Mouse (Mus musculus) thymus, adult 2 months (tissue): Measurements from ENCODE around the gene Limd1.

ENCODE experiments used
- CTCF ChIP-seq: fragments of 200-500 bp; IDR thresholded peaks from 2 replicates; pipeline ENCODE4 v1.5.1; 2012; ENCODE audit warnings: mild to moderate bottlenecking, control low read depth, low read length, moderate library complexity, borderline replicate concordance; ENCODE audit not compliant: control insufficient read depth, poor library complexity, insufficient read depth; ENCODE audit errors: extremely low read depth
- POLR2A ChIP-seq: fragments of 200-500 bp; IDR thresholded peaks from 2 replicates; pipeline ENCODE4 v1.6.1; 2012; ENCODE audit warnings: mild to moderate bottlenecking, low read length, control low read depth, moderate library complexity; ENCODE audit not compliant: control insufficient read depth, poor library complexity, insufficient read depth; ENCODE audit errors: extremely low read depth

GRCm38 (mm10) chr9:123528087-123528925, 49.8 kb downstream of the Limd1 start:
- TF ChIP-seq CTCF: no peak
- TF ChIP-seq POLR2A: no peak
